Mouse (Mus musculus): Measurements from ENCODE around the gene Eif3d. TPM values are rescaled to one million over a fixed set of nuclear protein-coding genes. Genes with fewer than 3 reads are reported as not detected.
A peak's percentile ranks its signal among the peaks of the same experiment; 100 is the strongest.

The Eif3d gene
- polyA plus RNA-seq, 1 experiment from 2014 or later = 175 TPM

DNA sequence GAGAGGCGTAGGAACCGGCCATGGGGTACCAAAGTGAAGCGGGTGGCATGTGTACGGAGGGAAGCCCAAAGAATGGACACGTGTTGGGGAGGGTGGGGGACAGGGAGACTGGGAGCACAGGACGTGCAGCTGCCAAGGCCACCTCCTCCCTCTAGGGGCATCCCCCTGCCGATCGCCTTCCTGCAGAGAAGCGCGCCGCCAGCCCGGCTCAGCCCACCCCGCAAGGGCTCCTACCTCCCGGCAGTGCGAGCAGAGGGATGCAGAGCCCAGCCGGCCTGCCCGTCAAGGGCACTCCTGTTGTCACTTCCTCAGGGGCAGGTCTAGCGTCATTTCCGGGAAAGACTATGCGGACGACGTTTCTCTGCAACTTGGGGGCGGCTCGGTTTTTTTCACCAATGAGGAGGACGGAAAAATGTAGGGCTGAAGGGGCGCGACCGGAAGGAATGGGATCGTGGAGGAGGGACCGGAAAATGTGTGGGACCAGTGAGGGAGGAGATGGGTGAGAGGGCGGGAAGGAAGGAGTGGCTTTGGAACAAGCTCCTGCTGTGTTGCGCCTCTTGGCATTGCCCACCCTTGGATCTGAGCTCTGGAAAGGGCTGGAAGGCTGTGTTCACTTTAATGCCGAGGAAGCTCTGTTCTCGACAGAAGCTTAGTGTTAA, 41.8 kb downstream of the Eif3d start, which contains the start of gene Txn2:
Txn2 (minus strand) TSS at position 334 of the 659 bp plus-strand sequence.
- Histone ChIP-seq H3K4me3 (peak within 1 kb of the TSS; percentile 82), H3K4me1 (replicated peaks) (peaks cover 31% of the 10 kb centered on the region), H3K9ac (peak within 1 kb of the TSS; percentile 85), H3K27ac (replicated peaks) (peak within 1 kb of the TSS; percentile 97), H3K36me3 (peaks cover 36% of the 10 kb centered on the region), H3K9me3 (no peaks in the 10 kb centered on the region), H3K27me3 (no peaks in the 10 kb centered on the region), H3K4me2 (peak within 1 kb of the TSS; percentile 84)
- WGBS = 0% methylated on average over 31 of the region's 34 CpGs
- ATAC-seq (ENCODE audit: low read depth) = peak; percentile 97

DNA sequence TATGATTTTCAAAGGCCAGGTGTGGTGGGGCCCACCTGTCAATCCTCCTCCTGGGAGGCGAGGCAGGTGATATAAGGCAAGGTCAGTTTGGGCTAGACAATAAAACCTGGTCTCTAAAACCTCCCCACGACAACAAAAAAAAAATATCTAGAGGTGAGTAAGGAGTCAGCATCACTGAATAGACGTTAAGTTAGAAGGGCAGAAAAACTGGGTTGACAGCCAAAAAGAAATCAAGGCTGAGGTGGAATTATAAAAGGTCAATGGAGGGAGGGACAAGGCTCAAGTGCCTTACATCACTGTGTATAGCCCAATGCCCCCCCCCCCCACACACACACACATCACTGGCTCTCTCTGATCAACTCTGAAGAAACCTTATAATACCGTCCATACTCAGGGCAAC, 42.5 kb downstream of the Eif3d start:
- Histone ChIP-seq H3K4me2 (peak overlapping the region; percentile 77), H3K27ac (replicated peaks) (peak overlapping the region; percentile 97), H3K36me3 (peaks cover 43% of the 10 kb centered on the region), H3K9me3 (no peaks in the 10 kb centered on the region), H3K4me3 (peak overlapping the region; percentile 82), H3K4me1 (replicated peaks) (peaks cover 26% of the 10 kb centered on the region), H3K27me3 (no peaks in the 10 kb centered on the region), H3K9ac (peak overlapping the region; percentile 85)
- no peak; the same call in 1 of the 2 replicates for ATAC-seq (ENCODE audit: low read depth)
- WGBS = 23% methylated on average over 4 of the region's 4 CpGs

DNA sequence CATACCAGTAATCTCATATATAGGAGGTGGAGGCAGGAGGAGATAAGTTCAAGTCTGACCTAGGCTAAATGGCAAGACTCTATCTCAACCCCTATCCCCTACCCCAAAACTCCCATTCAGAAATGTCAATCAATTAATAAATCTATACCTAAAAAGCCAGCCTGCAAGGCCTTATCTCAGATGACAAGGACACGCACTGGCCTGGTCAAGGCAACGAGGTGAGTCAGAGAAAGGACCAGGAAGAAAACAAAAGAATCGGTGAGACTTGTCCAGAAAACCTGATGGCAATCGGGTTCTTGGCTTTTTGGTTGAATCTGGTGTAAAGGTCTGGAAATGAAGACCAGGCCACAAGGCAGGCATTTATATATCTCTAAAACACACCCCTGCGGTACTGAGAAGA, 43.7 kb downstream of the Eif3d start:
- H3K9me3 ChIP-seq = no peaks in the 10 kb centered on the region
- H3K36me3 ChIP-seq = peaks cover 55% of the 10 kb centered on the region
- H3K9ac ChIP-seq = no peak overlapping the region
- no peak for ATAC-seq (ENCODE audit: low read depth)
- 93% methylated on average over 5 of the region's 5 CpGs for WGBS
- no peak overlapping the region for H3K27ac ChIP-seq (replicated peaks)
- peaks cover 26% of the 10 kb centered on the region for H3K4me1 ChIP-seq (replicated peaks)
- no peak overlapping the region for H3K4me3 ChIP-seq
- no peak overlapping the region for H3K4me2 ChIP-seq
- no peaks in the 10 kb centered on the region for H3K27me3 ChIP-seq

DNA sequence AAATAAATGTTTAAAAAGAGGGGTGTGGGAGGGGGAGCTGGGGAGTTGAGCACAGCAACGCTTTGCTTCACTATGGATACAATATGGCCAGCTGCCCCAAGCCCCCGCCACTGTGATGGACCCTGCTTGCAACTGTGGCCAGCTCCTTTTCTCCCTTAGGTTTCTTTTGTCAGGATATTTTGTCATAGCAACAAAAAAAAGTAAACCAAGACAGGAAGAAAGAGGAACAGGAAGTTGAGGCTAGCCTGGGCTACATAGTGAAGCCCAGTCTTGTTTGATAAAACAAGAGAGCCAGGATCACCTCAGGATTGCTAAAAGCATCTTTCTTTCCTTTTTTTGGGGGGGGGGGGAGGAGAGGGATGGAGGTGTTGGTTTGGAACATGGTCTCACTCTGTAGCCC, 45.4 kb downstream of the Eif3d start:
- Histone ChIP-seq H3K9ac (no peak overlapping the region), H3K9me3 (no peaks in the 10 kb centered on the region), H3K27me3 (no peaks in the 10 kb centered on the region), H3K4me3 (no peak overlapping the region), H3K27ac (replicated peaks) (no peak overlapping the region), H3K4me1 (replicated peaks) (peaks cover 25% of the 10 kb centered on the region), H3K4me2 (no peak overlapping the region), H3K36me3 (peaks cover 70% of the 10 kb centered on the region)
- 94% methylated on average over 2 of the region's 2 CpGs for WGBS
- no peak for ATAC-seq (ENCODE audit: low read depth)

DNA sequence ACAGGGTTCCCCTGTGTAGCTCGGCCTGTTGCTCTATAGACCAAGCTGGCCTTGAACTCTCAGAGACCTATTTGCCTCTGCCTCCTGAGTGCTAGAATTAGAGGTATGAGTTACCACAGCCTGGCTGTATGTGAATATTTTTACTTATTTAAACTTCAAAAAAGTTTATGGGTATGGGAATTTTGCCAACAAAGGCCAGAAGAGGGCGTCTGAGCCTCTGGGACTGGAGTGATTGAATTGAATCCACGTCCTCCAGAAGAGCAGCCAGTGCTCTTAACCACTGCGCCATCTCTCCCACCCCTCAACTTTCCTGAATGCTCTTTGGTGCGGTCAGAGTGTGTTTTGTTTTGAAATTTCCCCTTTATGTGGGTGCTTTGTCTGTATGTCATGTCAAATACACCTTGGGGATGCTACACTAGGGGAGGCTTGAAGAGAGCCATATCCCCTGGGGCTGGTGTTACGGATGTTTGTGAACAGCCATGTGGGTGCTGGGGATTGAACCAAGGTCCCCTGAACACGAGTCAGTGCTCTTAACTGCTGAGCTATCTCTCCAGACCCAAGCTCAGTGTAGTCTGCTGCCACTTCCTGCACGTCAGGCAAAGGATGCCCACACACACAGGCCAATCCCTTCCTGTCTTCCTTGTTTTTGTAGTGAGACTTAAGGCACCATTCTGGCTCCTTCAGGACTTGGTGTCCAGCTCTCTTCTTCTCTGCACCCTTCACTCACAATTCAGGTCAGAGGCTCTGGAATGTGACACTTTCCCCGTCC, 47.2 kb downstream of the Eif3d start:
- no peak overlapping the region for H3K4me2 ChIP-seq
- no peak overlapping the region for H3K4me3 ChIP-seq
- H3K36me3 ChIP-seq = peaks cover 85% of the 10 kb centered on the region
- no peak overlapping the region for H3K9ac ChIP-seq
- no peaks in the 10 kb centered on the region for H3K27me3 ChIP-seq
- no peak for ATAC-seq (ENCODE audit: low read depth)
- peaks cover 15% of the 10 kb centered on the region for H3K4me1 ChIP-seq (replicated peaks)
- 72% methylated on average over 9 of the region's 9 CpGs for WGBS
- H3K27ac ChIP-seq (replicated peaks) = no peak overlapping the region
- H3K9me3 ChIP-seq = no peaks in the 10 kb centered on the region

DNA sequence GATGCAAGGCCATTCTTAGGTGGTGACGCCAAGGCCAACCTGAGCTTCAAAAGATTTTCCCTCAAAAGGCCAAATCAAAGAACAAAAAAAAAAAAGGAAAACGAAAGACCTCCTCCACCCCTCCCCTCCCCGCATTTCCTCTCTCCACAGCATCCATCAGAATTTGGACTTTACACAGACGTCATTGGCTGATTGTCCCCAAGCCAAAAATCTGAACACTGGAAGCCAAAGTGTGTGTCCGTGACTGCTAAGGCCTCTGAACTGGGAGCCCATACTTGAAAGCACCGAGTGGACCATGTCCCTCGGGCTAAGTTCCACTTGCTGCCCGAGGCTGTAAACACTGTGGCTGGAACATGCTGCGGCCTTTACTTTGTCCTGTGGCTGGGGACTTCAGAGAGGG, 47.9 kb downstream of the Eif3d start:
- Histone ChIP-seq H3K4me1 (replicated peaks) (peaks cover 8% of the 10 kb centered on the region), H3K27ac (replicated peaks) (no peak overlapping the region), H3K4me3 (no peak overlapping the region), H3K4me2 (no peak overlapping the region), H3K9me3 (no peaks in the 10 kb centered on the region), H3K27me3 (no peaks in the 10 kb centered on the region), H3K9ac (no peak overlapping the region), H3K36me3 (peaks cover 90% of the 10 kb centered on the region)
- ATAC-seq (ENCODE audit: low read depth) = no peak
- 85% methylated on average over 9 of the region's 9 CpGs for WGBS

DNA sequence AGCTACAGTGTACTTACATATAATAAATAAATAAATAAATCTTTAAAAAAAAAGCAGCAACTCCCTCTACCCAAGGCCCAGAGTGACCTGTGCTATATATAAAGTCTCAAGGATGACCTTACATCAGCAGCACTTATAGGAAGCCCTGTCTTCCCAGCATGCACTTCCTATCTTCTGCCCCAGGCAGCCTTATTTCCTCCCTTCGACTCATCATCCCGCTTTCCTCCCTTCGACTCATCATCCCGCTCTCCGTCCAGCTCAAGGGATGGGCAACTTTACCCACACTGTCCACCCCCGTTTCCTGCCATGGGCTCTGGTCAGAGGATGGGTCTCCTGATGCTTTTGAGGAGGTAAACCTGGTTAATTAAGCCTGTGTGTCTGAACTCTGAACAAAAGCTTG, 49.0 kb downstream of the Eif3d start:
- ATAC-seq (ENCODE audit: low read depth) = no peak
- Histone ChIP-seq H3K9me3 (no peaks in the 10 kb centered on the region), H3K4me2 (no peak overlapping the region), H3K27me3 (no peaks in the 10 kb centered on the region), H3K4me1 (replicated peaks) (no peaks in the 10 kb centered on the region), H3K27ac (replicated peaks) (no peak overlapping the region), H3K9ac (no peak overlapping the region), H3K4me3 (no peak overlapping the region), H3K36me3 (peaks cover 84% of the 10 kb centered on the region)
- WGBS = 89% methylated on average over 6 of the region's 6 CpGs

DNA sequence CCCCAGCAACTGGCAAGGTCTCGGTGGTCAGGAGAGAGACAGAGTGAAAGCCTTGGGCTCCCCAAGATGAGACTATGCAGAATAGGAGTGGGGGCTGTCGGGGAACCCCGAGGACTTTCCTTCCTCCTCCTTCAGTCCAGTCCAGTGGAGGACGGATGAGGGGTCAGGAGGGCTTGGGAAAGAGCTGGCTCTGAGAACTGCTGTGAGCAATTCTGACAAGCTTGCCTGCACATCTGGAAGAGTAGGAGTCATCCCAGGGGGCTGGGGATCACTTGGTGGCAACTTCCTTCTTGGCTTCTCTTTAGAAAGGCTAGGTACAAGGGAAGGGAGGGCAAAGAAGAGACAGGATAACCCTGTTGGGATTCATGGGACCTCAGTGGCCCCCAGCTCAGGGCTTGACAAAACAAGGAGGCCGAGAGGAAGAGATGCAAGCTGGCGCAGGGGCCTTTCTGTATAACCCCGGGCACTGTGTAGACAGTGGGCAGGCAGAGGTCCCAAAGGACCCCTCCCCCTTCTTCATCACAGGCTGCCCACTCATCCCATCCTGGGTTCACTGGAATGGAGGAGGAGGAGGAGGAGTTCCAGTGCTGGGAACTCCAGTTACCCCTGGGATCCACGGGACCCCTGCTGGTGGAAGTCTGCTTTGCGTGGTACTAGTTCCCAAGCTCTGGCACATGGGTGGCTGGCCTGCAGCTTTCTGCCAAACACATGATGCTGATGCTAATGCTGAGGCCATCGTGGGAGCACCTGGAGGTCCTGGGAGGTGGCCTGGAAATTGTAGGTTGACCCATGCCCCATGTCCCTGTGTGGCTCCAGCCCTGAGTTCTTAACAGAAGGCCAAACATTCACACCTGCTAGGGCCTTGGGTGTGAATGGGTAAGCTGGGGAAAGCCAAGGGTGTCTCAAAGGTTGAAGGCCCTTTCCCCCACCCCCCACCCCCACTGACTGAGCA, 49.8 kb downstream of the Eif3d start:
- no peak overlapping the region for H3K4me3 ChIP-seq
- no peaks in the 10 kb centered on the region for H3K9me3 ChIP-seq
- 83% methylated on average over 10 of the region's 10 CpGs for WGBS
- H3K4me1 ChIP-seq (replicated peaks) = no peaks in the 10 kb centered on the region
- no peaks in the 10 kb centered on the region for H3K27me3 ChIP-seq
- no peak overlapping the region for H3K4me2 ChIP-seq
- H3K27ac ChIP-seq (replicated peaks) = no peak overlapping the region
- no peak overlapping the region for H3K9ac ChIP-seq
- ATAC-seq (ENCODE audit: low read depth) = no peak
- peaks cover 84% of the 10 kb centered on the region for H3K36me3 ChIP-seq

DNA sequence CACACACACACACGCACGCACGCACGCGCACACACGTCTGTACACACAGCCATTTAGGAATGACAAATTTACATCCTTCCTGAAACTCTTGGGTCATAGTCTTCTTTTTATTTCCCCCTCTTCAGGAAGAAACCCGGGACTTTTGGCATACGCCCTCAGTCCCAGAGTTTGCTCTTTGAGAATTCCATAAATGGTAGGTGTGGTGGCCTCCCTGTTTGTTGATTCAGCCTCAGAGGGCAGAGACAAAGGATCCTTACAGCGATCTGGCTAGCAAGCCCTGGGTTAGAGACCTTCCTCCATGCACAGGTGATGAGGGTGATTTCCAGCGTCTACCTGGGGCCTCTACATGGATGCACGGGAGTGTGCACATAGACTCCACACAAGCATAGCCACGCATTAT, 51.2 kb downstream of the Eif3d start:
- no peaks in the 10 kb centered on the region for H3K4me1 ChIP-seq (replicated peaks)
- ATAC-seq (ENCODE audit: low read depth) = no peak
- no peak overlapping the region for H3K4me3 ChIP-seq
- peaks cover 85% of the 10 kb centered on the region for H3K36me3 ChIP-seq
- no peak overlapping the region for H3K4me2 ChIP-seq
- 0 out of 2 replicates have a peak overlapping the region, but pooled peaks have one; percentile 12 for H3K9ac ChIP-seq
- H3K27ac ChIP-seq (replicated peaks) = no peak overlapping the region
- WGBS = 89% methylated on average over 12 of the region's 12 CpGs
- H3K27me3 ChIP-seq = no peaks in the 10 kb centered on the region
- no peaks in the 10 kb centered on the region for H3K9me3 ChIP-seq

DNA sequence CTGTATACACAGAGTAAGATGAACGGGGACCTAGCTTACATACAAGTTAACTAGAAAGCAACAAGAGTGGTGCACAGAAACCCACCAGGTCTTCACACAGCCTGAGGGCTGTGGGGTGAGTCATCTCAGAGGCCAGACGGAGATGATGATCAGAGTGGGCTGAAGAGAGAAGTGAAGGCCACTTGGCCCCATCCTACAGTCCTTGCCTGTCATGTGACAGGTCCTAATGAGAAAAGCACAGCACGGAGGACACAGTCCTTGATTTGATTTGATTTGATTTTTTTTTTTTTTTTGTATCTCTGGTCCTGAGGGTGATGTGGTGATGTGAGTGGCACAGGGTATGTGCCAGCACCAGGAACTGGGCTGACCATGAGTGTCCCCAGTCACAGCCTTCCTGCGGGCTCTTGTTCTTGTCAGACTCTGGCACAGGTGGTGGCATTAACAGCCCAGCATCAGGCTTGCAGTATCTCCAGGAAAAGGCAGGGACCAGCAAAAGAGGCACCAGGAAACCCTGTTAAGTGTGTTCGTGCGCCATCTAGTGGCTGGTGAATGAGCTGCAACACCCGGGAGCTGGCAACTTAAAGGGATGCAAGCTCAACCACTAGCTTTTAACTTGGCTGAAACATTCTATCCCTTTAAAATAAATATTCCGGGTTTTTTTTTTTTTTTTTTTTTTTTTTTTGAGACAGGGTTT, 53.6 kb downstream of the Eif3d start:
- ATAC-seq (ENCODE audit: low read depth) = 0 out of 2 replicates have a peak, but pooled peaks have one; percentile 61
- 0 out of 2 replicates have a peak, but pooled peaks cover 4% of the 10 kb centered on the region for H3K4me1 ChIP-seq (replicated peaks)
- H3K9ac ChIP-seq = no peak overlapping the region
- H3K4me2 ChIP-seq = no peak overlapping the region
- no peaks in the 10 kb centered on the region for H3K27me3 ChIP-seq
- H3K27ac ChIP-seq (replicated peaks) = no peak overlapping the region
- 43% methylated on average over 8 of the region's 8 CpGs for WGBS
- peaks cover 69% of the 10 kb centered on the region for H3K36me3 ChIP-seq
- no peaks in the 10 kb centered on the region for H3K9me3 ChIP-seq
- no peak overlapping the region for H3K4me3 ChIP-seq

DNA sequence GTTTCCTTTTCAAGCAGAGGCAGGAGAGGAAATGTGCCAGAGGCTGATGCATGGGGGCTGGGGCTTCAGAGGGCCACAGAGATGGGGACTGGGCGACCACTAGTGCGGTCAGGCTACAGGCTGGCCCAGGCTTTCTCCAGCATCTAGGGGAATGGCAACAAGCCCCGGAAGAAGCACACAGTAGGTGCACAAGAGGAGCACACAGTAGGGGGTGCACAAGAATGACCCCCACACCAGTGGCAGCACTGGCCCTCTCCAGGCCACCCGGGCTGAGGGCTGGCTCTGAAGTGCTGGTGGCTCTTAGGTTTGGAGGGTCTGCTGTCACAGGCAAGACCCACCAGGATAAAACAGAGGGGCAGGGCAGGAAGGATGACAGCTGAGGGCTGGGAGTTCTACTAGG, 55.3 kb downstream of the Eif3d start:
- Histone ChIP-seq H3K9me3 (no peaks in the 10 kb centered on the region), H3K4me3 (no peak overlapping the region), H3K36me3 (peaks cover 54% of the 10 kb centered on the region), H3K4me2 (no peak overlapping the region), H3K27ac (replicated peaks) (no peak overlapping the region), H3K9ac (no peak overlapping the region), H3K27me3 (no peaks in the 10 kb centered on the region), H3K4me1 (replicated peaks) (0 out of 2 replicates have a peak, but pooled peaks cover 4% of the 10 kb centered on the region)
- 97% methylated on average over 4 of the region's 4 CpGs for WGBS
- ATAC-seq (ENCODE audit: low read depth) = no peak
